ENCODE assay signal across 27 mouse cellular contexts in genomic region chr7:46899343-46899742, GRCm38 (mm10). TPM values are rescaled to one million over a fixed set of nuclear protein-coding genes. Genes with fewer than 3 reads are reported as not detected.
DNase-seq lines count a peak whose midpoint lies in the region; ATAC-seq and TF ChIP-seq lines count a peak whose summit lies in the region.
"Had no signal": no experiment of that assay in that cellular context is flagged by ENCODE, and none has a peak within 500 bp of the region (broad histone marks: within the 10 kb centered on the region; RNA-seq: fewer than 3 reads in every experiment).

No protein-coding gene starts in this region.

- intact Hi-C loops in left cerebral cortex, postnatal 25 days (cut with DNase I) = no loop called here

- H3K9me3 ChIP-seq in midbrain, postnatal 0 days (ENCODE audit: low read length) = no peaks in the 10 kb centered on the region
- H3K9me3 ChIP-seq: embryonic facial prominence, embryonic 13.5 days; forebrain, embryonic 12.5 days; hindbrain, embryonic 10.5 days had no signal

- peak; percentile 73 for ATAC-seq in activated CD4-positive, CD25-positive, alpha-beta regulatory T cell, adult 4 months
- no peak for ATAC-seq in midbrain, postnatal 0 days (ENCODE audit: low FRiP score)
- ATAC-seq: forebrain, embryonic 16.5 days; Patski had no signal

- no peak overlapping the region for H3K9ac ChIP-seq in midbrain, postnatal 0 days (replicated peaks; ENCODE audit: low read length, poor library complexity, severe bottlenecking)
- H3K9ac ChIP-seq: embryonic facial prominence, embryonic 13.5 days; forebrain, embryonic 12.5 days; hindbrain, embryonic 14.5 days had no signal

- peaks cover 4% of the 10 kb centered on the region; the same call in 1 of the 2 replicates for H3K4me1 ChIP-seq in thymus, adult 2 months (replicated peaks; ENCODE audit: control insufficient read depth, insufficient read depth, low read length)
- H3K4me1 ChIP-seq in midbrain, postnatal 0 days (ENCODE audit: insufficient read depth, low read length) = no peaks in the 10 kb centered on the region
- H3K4me1 ChIP-seq: embryonic facial prominence, embryonic 13.5 days; forebrain, embryonic 12.5 days; hindbrain, embryonic 10.5 days had no signal

- no peak overlapping the region for H3K27ac ChIP-seq in thymus, adult 2 months (ENCODE audit: control insufficient read depth, insufficient read depth, low read length)
- H3K27ac ChIP-seq in midbrain, postnatal 0 days (ENCODE audit: low read depth, low read length) = no peak overlapping the region
- H3K27ac ChIP-seq: embryonic facial prominence, embryonic 13.5 days; forebrain, embryonic 12.5 days; heart, adult 2 months; hindbrain, embryonic 10.5 days; hindbrain, embryonic 14.5 days had no signal

- H3K27me3 ChIP-seq in thymus, adult 2 months (ENCODE audit: control insufficient read depth, insufficient read depth, low read length) = no peaks in the 10 kb centered on the region
- no peaks in the 10 kb centered on the region for H3K27me3 ChIP-seq in midbrain, postnatal 0 days (ENCODE audit: insufficient read depth, low read length)
- H3K27me3 ChIP-seq: embryonic facial prominence, embryonic 13.5 days; forebrain, embryonic 12.5 days; Patski had no signal

- peak; percentile 9 for DNase-seq in thymus, adult 2 months
- DNase-seq in thymus, adult 18-20 months = no peak
- peak; percentile 6 to 11 for DNase-seq in thymus, postnatal 10 days (ENCODE audit: low spot score in 2 of 2)
- no peak for DNase-seq in left cerebral cortex, postnatal 25 days (ENCODE audit: low spot score in 2 of 2)
- no peak for DNase-seq in midbrain, postnatal 0 days (ENCODE audit: low spot score)
- DNase-seq in frontal cortex, postnatal 10 days (ENCODE audit: low spot score in 2 of 2) = no peak
- DNase-seq in lung, postnatal 25 days (ENCODE audit: low spot score) = no peak
- DNase-seq: adrenal gland, adult 2 months; adrenal gland, postnatal 25 days; cerebellum, adult 2 months; cerebellum, postnatal 10 days; embryo, embryonic 11 days; gastrocnemius, postnatal 14 days; heart, adult 2 months had no signal

- H3K4me2 ChIP-seq in midbrain, postnatal 0 days (ENCODE audit: low read depth, low read length, poor library complexity, severe bottlenecking) = no peak overlapping the region
- H3K4me2 ChIP-seq: embryonic facial prominence, embryonic 13.5 days; forebrain, embryonic 12.5 days; heart, embryonic 11.5 days; hindbrain, embryonic 14.5 days had no signal

- WGBS in thymus, adult 2 months = 34% methylated on average over 3 of the region's 3 CpGs
- 93% methylated on average over 3 of the region's 3 CpGs for WGBS in midbrain, postnatal 0 days

- no peak for TF ChIP-seq POLR2A in thymus, adult 2 months (IDR thresholded peaks at IDR 0.05; ENCODE audit: control insufficient read depth, extremely low read depth, insufficient read depth, low read length, poor library complexity)

- no peak for TF ChIP-seq CTCF in thymus, adult 2 months (IDR thresholded peaks at IDR 0.05; ENCODE audit: borderline replicate concordance, control insufficient read depth, extremely low read depth, insufficient read depth, low read length, poor library complexity)
- TF ChIP-seq CTCF in midbrain, postnatal 0 days (IDR thresholded peaks at IDR 0.05) = no peak

- peaks cover 63% of the 10 kb centered on the region for H3K36me3 ChIP-seq in thymus, adult 2 months (ENCODE audit: control insufficient read depth, insufficient read depth, low read length)
- H3K36me3 ChIP-seq in midbrain, postnatal 0 days (ENCODE audit: insufficient read depth, low read length) = peaks cover 48% of the 10 kb centered on the region

- H3K4me3 ChIP-seq in thymus, adult 2 months (ENCODE audit: control insufficient read depth, insufficient read depth, low read length) = no peak overlapping the region
- no peak overlapping the region for H3K4me3 ChIP-seq in midbrain, postnatal 0 days (ENCODE audit: low read depth, low read length)
- H3K4me3 ChIP-seq: embryonic facial prominence, embryonic 13.5 days; forebrain, embryonic 12.5 days; heart, adult 2 months; hindbrain, embryonic 10.5 days had no signal

RNA-seq across cellular contexts. Expression of gene Tsg101, which starts 20.4 kb away (rescaled TPM):
- polyA plus RNA-seq in thymus, adult 2 months (2012; rRNA removed) = 113 and 123 TPM in 2 replicates
- 100 to 1,000 TPM in 1 of 2 experiments, 10 to 100 TPM in 1; 85.8 to 103 TPM for polyA plus RNA-seq in activated CD4-positive, CD25-positive, alpha-beta regulatory T cell, adult 4 months (2017; shearing (Covaris generic))
- 10 to 100 TPM; 75.5 to 81.1 TPM for total RNA-seq in left cerebral cortex, postnatal 25 days (2021)
- total RNA-seq in midbrain, postnatal 0 days (2014; rRNA removed) = 134 and 135 TPM in 2 replicates
- polyA plus RNA-seq in midbrain, postnatal 0 days (2015; fragmentation: Nextera tagmentation; extraction: Ambion mirVana) = 323 and 329 TPM in 2 replicates

RNA-seq across cellular contexts. Expression of gene Ldhc, which starts 38.3 kb away (rescaled TPM):
- 0.20 TPM in 1 of 2 replicates, not detected in the other for polyA plus RNA-seq in thymus, adult 2 months (2012; rRNA removed)
- not detected for polyA plus RNA-seq in activated CD4-positive, CD25-positive, alpha-beta regulatory T cell, adult 4 months (2017; shearing (Covaris generic))
- not detected for total RNA-seq in left cerebral cortex, postnatal 25 days (2021)
- not detected in 2 replicates for total RNA-seq in midbrain, postnatal 0 days (2014; rRNA removed)
- 0.22 and 0.32 TPM in 2 replicates for polyA plus RNA-seq in midbrain, postnatal 0 days (2015; fragmentation: Nextera tagmentation; extraction: Ambion mirVana)
- total RNA-seq: adrenal gland, adult 2 months; adrenal gland, postnatal 25 days; gastrocnemius, adult 18-20 months; gastrocnemius, postnatal 14 days; heart, adult 2 months; heart, postnatal 25 days had no signal
- polyA plus RNA-seq: adrenal gland, adult 2 months; C2C12; cerebellum, adult 2 months; embryonic facial prominence, embryonic 13.5 days; forebrain, embryonic 12.5 days; frontal cortex, adult 2 months; heart, embryonic 11.5 days; heart, embryonic 16.5 days; hindbrain, embryonic 10.5 days; Patski had no signal

RNA-seq across cellular contexts. Expression of gene Ldha, which starts 58.1 kb away (rescaled TPM):
- polyA plus RNA-seq in thymus, adult 2 months (2012; rRNA removed) = 600 and 660 TPM in 2 replicates
- polyA plus RNA-seq in activated CD4-positive, CD25-positive, alpha-beta regulatory T cell, adult 4 months (2017; shearing (Covaris generic)) = 1,000 to 10,000 TPM; 1,036 to 1,248 TPM
- total RNA-seq in left cerebral cortex, postnatal 25 days (2021) = 100 to 1,000 TPM; 395 to 440 TPM
- total RNA-seq in midbrain, postnatal 0 days (2014; rRNA removed) = 341 and 345 TPM in 2 replicates
- 604 and 701 TPM in 2 replicates for polyA plus RNA-seq in midbrain, postnatal 0 days (2015; fragmentation: Nextera tagmentation; extraction: Ambion mirVana)

RNA-seq across cellular contexts. Expression of gene Uevld, which starts 59.0 kb away (rescaled TPM):
- polyA plus RNA-seq in thymus, adult 2 months (2012; rRNA removed) = 4.0 and 4.3 TPM in 2 replicates
- polyA plus RNA-seq in activated CD4-positive, CD25-positive, alpha-beta regulatory T cell, adult 4 months (2017; shearing (Covaris generic)) = 1 to 10 TPM; 6.4 to 8.0 TPM
- 10 to 100 TPM; 10.2 to 13.3 TPM for total RNA-seq in left cerebral cortex, postnatal 25 days (2021)
- 10.1 and 10.6 TPM in 2 replicates for total RNA-seq in midbrain, postnatal 0 days (2014; rRNA removed)
- 3.7 TPM in 2 replicates for polyA plus RNA-seq in midbrain, postnatal 0 days (2015; fragmentation: Nextera tagmentation; extraction: Ambion mirVana)

Comparison
In these comparisons a context has a peak if more than half of its experiments do, and no peak if none do; other contexts are left out.
1. DNase-seq: peak in thymus, adult 2 months (single experiment) and thymus, postnatal 10 days (2 of 2); none in thymus, adult 18-20 months (0 of 2), left cerebral cortex, postnatal 25 days (0 of 2), midbrain, postnatal 0 days (single experiment), frontal cortex, postnatal 10 days (0 of 2) and lung, postnatal 25 days (single experiment).